Comparison of ENCODE assay signal across 7 mouse cellular contexts in the genomic region with DNA sequence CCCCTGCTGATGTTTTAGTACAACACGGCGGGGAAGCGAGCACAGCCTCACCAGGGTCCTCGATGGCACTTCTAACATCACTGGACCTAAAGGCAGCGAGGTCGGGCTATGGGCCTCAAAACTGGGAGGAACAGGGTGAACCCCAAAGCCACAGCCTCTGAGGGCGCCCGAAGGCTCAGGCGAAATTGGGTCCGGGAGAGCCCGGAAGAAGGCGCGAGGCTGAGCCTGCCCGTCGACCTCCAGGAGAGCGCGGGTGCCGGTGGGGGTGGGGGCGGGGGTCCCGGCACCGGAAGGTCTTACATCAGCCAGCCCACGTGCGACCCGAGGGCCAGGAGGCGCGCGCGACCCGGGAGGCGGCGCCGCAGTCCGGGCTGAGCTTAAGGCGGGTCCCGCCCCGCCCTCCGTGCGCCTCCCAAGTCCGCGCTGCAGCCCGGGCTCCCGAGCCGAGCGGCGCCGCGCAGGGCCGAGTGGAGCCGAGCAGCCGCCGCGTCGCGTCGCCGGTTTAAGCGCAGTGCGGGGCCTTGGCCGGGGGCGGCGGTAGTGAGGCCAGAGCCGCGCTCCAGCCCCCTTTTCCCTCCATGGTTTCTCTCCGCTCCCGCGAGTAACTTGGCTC. TPM values are rescaled to one million over a fixed set of nuclear protein-coding genes. Genes with fewer than 3 reads are reported as not detected.
DNase-seq lines count a peak whose midpoint lies in the region; ATAC-seq lines count a peak whose summit lies in the region.

Gene Anp32b, plus strand, starts transcription at position 384 of the 613 bp plus-strand sequence.

- H3K36me3 ChIP-seq in embryonic facial prominence, embryonic 10.5 days (replicated peaks), result peaks cover 5% of the 10 kb centered on the region; the same call in 1 of the 2 replicates
- H3K36me3 ChIP-seq in limb, embryonic 11.5 days (ENCODE audit: control insufficient read depth, insufficient read depth, low read length), result no peaks in the 10 kb centered on the region
- H3K36me3 ChIP-seq in midbrain, embryonic 14.5 days (ENCODE audit: control insufficient read depth, insufficient read depth, low read length), result no peaks in the 10 kb centered on the region

- DNase-seq in adrenal gland, postnatal 10 days, result peak; percentile 97
- DNase-seq in embryonic facial prominence, embryonic 10.5 days (ENCODE audit: low spot score), result peak; percentile 95
- DNase-seq in heart, adult 11 months, result peak; percentile 99
- DNase-seq in kidney, adult 18-20 months, result peak; percentile 93
- DNase-seq in limb, embryonic 11.5 days (ENCODE audit: low spot score), result peak; percentile 94
- DNase-seq in midbrain, embryonic 14.5 days, result peak; percentile 96
- peak; percentile 88 to 94 for DNase-seq in spleen, adult 18-20 months

- under 1% methylated on average over 66 of the region's 66 CpGs for WGBS in embryonic facial prominence, embryonic 10.5 days
- WGBS in limb, embryonic 11.5 days, result under 1% methylated on average over 51 of the region's 66 CpGs
- WGBS in midbrain, embryonic 14.5 days, result under 1% methylated on average over 59 of the region's 66 CpGs

- peak within 1 kb of the TSS; percentile 100 for H3K9ac ChIP-seq in limb, embryonic 11.5 days (ENCODE audit: low read length)
- peak within 1 kb of the TSS; percentile 87 for H3K9ac ChIP-seq in midbrain, embryonic 14.5 days (replicated peaks; ENCODE audit: low read length)

- peaks cover 53% of the 10 kb centered on the region for H3K4me1 ChIP-seq in embryonic facial prominence, embryonic 10.5 days
- peaks cover 17% of the 10 kb centered on the region for H3K4me1 ChIP-seq in limb, embryonic 11.5 days (ENCODE audit: control insufficient read depth, insufficient read depth, low read length)
- H3K4me1 ChIP-seq in midbrain, embryonic 14.5 days (ENCODE audit: control insufficient read depth, insufficient read depth, low read length), result peaks cover 13% of the 10 kb centered on the region; the same call in 1 of the 2 replicates

- H3K9me3 ChIP-seq in embryonic facial prominence, embryonic 10.5 days, result no peaks in the 10 kb centered on the region
- H3K9me3 ChIP-seq in limb, embryonic 11.5 days (ENCODE audit: control insufficient read depth, low read length), result no peaks in the 10 kb centered on the region
- H3K9me3 ChIP-seq in midbrain, embryonic 14.5 days (ENCODE audit: control insufficient read depth, low read length), result no peaks in the 10 kb centered on the region

- H3K27ac ChIP-seq in embryonic facial prominence, embryonic 10.5 days (replicated peaks), result peak within 1 kb of the TSS; percentile 100
- H3K27ac ChIP-seq in limb, embryonic 11.5 days (replicated peaks; ENCODE audit: low read depth, low read length), result peak within 1 kb of the TSS; percentile 100
- H3K27ac ChIP-seq in midbrain, embryonic 14.5 days (replicated peaks; ENCODE audit: low read depth, low read length), result peak within 1 kb of the TSS; percentile 97

- H3K4me3 ChIP-seq in embryonic facial prominence, embryonic 10.5 days, result peak within 1 kb of the TSS; percentile 91
- peak within 1 kb of the TSS; percentile 93 for H3K4me3 ChIP-seq in limb, embryonic 11.5 days (ENCODE audit: low read depth, low read length)
- peak within 1 kb of the TSS; percentile 78 for H3K4me3 ChIP-seq in midbrain, embryonic 14.5 days (replicated peaks; ENCODE audit: low read depth, low read length)

- ATAC-seq in limb, embryonic 11.5 days (ENCODE audit: insufficient number of reproducible peaks, low FRiP score, low TSS enrichment, low read depth), result peak; percentile 94
- peak; percentile 91 for ATAC-seq in midbrain, embryonic 14.5 days (ENCODE audit: low FRiP score, low TSS enrichment)

- H3K27me3 ChIP-seq in embryonic facial prominence, embryonic 10.5 days (replicated peaks; ENCODE audit: low read depth, poor library complexity, severe bottlenecking), result no peaks in the 10 kb centered on the region
- H3K27me3 ChIP-seq in limb, embryonic 11.5 days (ENCODE audit: control insufficient read depth, insufficient read depth, low read length), result no peaks in the 10 kb centered on the region
- no peaks in the 10 kb centered on the region for H3K27me3 ChIP-seq in midbrain, embryonic 14.5 days (ENCODE audit: control insufficient read depth, insufficient read depth, low read length)

- peak within 1 kb of the TSS; percentile 71 for H3K4me2 ChIP-seq in limb, embryonic 11.5 days (ENCODE audit: low read depth, severe bottlenecking)
- H3K4me2 ChIP-seq in midbrain, embryonic 14.5 days (ENCODE audit: low read length), result peak within 1 kb of the TSS; percentile 91

RNA-seq across cellular contexts. Expression of gene Anp32b, which starts in this region (rescaled TPM):
- total RNA-seq in adrenal gland, postnatal 10 days (2021), result 100 to 1,000 TPM; 136 to 141 TPM
- 427 and 431 TPM in 2 replicates for polyA plus RNA-seq in embryonic facial prominence, embryonic 10.5 days (2016; fragmentation: Nextera tagmentation; extraction: Ambion mirVana)
- polyA plus RNA-seq in limb, embryonic 11.5 days (2014; fragmentation: Nextera tagmentation; extraction: Ambion mirVana), result 403 and 422 TPM in 2 replicates
- polyA plus RNA-seq in midbrain, embryonic 14.5 days (2014; fragmentation: Nextera tagmentation; extraction: Ambion mirVana), result 64.0 and 70.4 TPM in 2 replicates

Comparison
In these comparisons a context has a peak if more than half of its experiments do, and no peak if none do; other contexts are left out.
1. Peak in every context shown above with its lines: DNase-seq, ATAC-seq, H3K4me3 ChIP-seq and H3K27ac ChIP-seq.